Mouse (Mus musculus): ENCODE measurements around the gene Shank3.

The Shank3 gene

DNA sequence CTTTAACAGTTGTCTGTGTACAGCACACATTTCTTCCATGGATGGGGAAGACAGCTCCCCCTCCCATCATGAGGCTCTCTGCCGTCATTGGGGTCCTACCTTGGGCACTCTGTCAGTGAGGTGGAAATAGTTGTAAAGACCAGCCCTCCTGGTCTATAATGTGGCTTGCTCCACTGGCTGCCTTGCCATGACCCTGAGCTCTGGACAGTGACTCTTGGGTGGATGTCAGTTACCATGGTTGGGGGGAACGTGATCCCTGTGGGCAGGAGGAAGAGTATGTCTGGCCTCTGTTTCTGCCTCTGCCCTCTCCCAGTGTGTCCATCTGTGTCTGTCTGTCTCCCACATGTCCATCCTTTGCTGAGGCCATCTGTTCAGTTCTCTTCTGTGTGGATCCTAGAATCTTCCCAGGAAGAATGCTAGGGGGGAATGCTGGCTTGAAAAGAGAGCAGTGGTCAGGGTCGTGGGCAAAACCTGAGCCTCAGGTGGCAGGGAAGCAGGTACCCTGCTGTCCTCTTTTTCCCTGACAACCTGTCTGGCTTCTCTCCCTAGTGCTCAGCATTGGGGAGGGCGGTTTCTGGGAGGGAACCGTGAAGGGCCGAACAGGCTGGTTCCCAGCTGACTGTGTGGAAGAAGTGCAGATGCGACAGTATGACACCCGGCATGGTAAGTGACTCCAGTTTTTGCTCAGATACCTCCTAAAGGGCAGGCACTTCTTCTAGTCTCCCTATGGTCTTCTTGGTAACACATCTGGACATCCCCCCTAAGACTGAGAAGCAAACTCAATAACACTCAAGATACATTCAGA, 25.4 kb downstream of the Shank3 start:
- in situ Hi-C loops (cut with MboI, MseI), result no loop called here

DNA sequence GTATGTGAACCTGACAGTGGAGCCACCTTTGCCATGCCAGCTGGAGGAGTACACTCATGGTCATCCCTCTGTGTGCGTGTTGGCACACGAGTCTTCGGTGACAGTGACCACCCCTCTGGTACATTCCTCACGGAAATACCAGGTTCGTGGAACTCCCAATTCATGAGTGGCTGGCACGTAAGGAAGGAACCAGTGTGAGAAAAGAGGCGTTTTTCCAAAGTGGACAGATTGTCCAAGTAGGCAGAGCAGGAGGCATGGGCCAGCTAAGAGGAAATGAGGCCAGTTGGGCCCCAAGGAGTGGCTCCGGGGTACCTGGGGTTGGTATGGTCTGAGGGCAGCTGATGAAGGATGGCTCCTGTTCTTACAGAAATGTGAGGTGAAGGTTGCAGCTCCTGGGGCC, 26.0 kb downstream of the Shank3 start:
- in situ Hi-C loops (cut with MboI, MseI), result no loop called here

DNA sequence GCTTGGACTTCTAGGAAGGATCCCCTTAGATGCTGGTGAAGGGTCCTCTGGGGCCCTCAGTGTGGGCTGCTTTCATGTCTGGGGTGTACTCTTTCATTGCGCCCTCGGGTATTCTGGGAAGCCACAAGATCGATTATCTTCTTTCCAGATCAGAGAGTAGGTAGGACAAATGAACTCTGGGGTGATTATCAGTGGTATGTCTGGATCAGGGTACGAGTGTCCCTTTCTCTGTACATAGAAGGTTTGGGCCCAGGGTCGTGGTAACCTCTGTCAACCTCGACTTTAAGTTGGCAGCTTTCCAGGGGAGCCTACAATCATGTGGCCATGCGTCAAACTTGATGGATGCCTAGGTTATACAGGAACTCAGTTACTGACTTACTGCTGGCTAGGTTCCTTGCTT, 26.5 kb downstream of the Shank3 start:
- in situ Hi-C loops (cut with MboI, MseI), result no loop called here

DNA sequence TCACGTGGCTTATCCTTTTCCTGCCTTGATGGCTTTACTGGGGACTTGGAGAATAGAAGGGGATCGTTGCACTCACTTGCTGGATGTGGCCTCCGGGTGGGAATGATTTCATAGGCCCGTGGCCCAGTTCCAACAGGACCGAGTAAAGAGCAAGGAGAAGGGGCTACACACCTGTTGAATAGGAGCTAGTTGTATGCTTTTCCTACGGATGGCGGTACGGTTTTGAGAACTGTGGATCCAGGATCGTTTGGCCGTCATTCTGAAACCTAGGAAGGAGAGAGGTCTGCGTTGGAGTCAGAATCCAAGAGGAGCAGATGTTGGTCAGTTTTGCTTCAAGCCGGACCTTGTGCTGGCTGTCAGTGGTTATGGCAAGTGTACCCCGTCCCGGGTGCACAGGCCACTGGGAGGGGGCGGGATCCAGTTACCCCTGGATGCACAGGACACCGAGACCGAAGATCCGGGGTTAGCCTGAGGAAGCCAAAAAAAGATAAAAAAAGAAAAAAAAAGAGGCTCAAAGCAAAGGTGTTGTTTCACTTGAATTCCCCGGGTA, 27.4 kb downstream of the Shank3 start:
- in situ Hi-C loops (cut with MboI, MseI), result no loop called here

DNA sequence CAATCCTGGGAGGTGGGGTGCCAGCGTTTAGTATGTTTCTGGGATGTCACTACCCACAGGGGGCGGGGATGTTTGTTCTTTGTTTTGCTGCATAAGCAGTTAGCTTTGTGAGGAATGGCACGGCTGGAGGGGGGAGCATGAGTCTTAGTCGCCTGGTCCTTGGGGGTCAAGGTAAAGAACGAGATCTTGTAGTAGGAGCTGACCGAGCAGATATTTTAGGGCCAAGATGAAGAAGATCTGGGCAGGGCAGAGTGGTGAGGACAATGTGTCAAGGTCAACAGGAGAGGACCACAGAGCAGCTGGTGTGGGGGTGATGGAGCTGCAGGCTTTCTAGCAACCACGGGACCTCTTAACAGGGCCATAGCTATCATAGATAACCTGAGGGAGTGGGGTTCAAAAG, 28.0 kb downstream of the Shank3 start:
- in situ Hi-C loops (cut with MboI, MseI), result no loop called here

DNA sequence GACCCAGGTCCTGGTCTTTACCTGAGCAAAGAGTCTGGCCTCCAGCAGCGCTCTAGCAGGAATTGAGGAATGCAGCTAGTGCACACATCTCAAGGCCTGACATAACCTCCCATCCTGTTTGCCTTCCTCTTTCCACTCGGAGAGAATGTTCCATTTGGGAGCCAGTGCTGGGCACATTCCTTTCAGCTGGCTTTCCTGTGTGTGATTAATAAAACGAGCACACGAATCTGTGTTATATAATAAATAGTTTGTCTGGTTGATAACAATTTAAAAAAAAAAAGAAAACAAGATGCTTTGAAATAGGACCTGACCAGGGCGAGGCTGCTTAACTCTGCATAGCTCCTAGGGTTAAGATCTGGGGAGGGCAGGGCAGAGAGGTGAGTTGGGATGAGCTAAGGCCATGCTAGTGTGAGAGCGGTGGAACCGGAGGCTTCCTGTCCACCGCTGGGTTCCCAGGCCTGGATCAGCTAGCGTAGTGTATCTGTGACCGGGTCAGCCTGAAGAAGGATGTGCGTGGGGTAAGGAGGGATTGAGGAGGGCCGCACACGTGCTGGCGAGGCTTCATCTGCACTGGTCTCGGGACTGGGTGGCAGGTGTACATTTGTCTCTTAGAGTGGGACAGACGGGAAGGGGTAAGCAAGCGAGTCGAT, 28.9 kb downstream of the Shank3 start:
- in situ Hi-C loops (cut with MboI, MseI), result no loop called here

DNA sequence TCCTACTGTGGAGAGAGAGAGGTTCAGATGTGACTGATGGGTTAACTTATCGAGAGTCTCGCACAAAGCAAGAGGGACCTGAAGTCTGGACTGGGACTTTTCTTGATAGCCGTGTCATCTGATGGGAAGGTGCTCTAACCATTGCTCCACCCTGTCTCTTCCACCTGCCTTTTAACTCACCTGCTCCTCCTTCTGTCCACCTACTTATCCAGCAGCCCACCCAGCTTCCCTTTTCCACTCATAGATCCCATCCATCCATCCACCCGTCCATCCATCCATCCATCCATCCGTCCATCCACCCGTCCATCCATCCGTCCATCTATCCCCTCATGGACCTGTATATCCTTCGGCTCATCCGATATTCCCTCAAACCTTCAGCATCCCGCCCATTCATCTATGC, 29.5 kb downstream of the Shank3 start:
- in situ Hi-C loops (cut with MboI, MseI), result no loop called here

DNA sequence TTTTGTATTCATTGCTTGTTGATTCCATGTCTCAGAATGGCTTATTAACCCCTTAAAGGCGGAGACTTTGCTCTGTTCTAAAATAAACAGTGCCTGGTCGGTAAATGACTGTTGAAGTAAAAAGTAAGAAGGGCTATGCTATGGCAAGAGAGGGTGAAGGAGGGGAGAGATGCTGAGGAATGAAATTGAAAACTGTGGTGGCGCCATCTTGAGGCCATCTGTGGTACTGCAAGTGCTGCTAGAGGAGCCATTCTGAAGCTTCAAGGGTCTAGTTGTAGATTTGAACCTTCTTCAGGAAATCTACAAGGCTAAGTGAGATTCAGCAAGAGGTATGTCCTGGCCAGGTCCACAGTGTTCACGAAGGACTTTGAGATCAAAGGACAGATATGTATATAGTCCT, 30.9 kb downstream of the Shank3 start:
- in situ Hi-C loops (cut with MboI, MseI), result no loop called here

DNA sequence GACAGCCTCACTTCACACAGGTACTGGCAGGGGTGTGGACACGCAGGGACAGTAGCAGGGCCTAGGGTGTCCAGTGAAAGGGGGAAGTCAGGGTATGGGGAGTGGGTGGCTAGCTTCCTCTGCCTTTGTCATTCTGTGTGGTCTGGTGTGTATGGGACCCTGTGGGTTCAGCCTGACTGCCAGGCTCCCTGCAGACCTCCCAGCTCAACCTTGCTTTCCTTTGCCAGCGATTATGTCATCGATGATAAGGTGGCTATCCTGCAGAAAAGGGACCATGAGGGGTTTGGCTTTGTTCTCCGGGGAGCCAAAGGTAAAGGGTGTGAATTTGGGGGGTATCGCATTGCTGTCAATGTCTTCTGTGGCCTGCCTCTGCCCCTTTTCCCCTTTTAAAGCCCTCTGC, 32.0 kb downstream of the Shank3 start:
- in situ Hi-C loops (cut with MboI, MseI), result no loop called here

DNA sequence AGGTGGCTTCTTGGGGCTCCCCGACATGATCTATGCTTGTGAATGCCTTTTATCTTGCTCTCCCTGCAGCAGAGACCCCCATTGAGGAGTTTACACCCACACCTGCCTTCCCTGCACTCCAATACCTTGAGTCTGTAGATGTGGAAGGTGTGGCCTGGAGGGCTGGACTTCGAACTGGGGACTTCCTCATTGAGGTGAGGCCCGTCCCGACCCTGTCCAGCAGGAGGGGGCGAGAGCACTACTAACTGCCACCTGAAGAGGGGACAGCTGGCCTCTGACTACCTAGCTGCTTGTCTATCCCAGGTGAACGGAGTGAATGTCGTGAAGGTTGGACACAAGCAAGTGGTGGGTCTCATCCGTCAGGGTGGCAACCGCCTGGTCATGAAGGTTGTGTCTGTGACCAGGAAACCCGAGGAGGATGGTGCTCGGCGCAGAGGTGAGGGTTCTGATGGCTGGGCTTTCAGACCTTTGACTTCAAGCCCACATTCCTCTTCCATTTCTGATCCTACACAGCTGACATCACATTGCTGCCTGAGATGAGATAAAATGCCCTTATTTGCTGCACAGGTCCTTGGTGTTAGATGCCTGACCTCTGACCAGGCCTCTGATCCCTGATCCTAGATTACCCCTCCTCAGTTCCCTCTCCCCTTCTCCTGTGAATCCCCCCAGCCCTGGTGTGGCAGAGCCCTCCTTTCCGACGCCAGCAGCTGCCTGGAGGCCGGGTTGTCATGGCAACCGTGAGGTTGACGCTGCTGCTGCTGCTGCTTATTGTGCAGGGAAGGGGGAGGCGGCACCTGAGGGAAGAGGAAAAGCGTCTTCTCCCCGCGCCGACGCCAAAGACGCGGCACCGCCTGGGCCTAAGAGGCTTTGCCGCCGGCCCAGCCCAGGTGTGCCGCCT, 32.9 kb downstream of the Shank3 start:
- in situ Hi-C loops (cut with MboI, MseI), result no loop called here

DNA sequence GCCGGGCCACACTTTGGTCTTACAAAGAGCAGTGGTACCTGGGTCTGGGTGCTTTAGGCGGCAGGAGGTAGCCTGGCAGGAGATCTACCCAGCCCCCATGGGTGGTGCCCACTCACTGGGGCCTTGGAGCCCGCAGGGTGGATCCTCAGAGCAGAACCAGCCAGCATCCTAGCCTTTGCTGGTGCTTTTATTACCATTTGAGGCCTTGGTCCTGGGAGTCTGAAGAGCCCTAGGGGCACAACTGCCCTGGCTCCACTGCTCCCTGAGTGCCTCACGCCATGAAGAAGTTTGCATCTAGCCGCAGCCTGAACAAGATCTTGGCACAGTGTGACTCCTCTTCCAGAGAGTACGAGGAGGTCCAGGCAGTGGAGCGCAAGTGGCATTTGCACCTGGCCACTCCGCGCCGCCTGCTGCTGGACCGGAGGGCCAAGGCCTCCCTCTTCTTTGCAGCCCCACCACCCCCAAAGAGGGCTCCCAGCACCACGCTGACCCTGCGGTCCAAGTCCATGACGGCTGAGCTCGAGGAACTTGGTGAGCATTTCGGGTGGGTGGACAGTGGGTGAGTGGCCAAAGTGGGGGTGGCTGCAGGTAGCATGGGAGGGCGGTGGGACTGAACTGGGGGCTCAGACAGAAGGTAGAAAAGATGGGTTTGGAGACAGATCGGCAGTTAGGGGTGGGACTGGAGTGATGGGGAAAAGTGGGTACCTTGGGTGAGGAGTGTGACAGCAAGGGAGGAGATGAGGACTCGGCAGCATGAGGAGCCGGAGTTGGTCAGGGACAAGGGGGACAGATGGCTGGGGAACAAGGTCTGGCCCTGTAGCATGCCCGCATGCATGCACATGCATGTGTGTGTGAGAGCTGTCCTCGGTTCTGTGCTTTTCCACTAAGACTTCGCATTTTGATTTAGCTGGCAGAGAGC, 33.8 kb downstream of the Shank3 start:
- in situ Hi-C loops (cut with MboI, MseI), result no loop called here

DNA sequence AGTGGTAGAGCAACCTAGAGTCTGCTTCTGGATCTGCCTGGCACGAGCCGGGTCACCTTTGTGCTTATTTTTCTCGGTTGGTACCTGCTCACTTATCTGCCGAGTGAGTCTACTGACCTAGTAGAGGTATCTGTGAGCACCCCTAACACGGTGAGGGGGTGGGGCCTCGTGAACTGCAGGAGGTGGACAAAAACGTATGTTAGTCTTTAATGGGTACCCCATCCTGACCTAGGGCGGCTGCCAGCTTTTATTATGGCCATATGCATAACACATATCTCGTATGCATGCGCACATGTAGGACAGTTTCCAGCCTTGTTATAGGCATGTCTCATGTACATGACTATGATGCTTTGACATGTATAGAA, 34.4 kb downstream of the Shank3 start:
- in situ Hi-C loops (cut with MboI, MseI), result no loop called here

DNA sequence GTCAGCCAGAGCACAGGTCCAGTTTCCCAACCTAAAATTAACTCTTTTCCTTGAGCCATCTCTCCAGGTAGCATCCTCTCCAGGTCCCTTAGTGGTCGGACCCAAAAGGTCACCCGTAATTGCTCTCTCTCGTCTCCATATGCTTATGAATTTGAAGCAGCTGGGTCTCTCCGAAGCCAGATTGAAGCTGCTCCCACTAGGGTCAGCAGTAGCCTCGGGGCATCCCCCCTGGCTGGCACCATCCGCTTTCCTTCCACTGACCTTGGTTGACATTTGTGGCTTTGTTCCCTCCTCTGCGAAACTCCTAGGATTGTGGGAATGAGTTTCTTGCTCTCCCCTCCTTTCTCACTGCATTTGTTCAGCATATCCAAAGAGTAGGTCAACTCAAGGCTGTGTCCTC, 44.7 kb downstream of the Shank3 start:
- in situ Hi-C loops (cut with MboI, MseI), result no loop called here

DNA sequence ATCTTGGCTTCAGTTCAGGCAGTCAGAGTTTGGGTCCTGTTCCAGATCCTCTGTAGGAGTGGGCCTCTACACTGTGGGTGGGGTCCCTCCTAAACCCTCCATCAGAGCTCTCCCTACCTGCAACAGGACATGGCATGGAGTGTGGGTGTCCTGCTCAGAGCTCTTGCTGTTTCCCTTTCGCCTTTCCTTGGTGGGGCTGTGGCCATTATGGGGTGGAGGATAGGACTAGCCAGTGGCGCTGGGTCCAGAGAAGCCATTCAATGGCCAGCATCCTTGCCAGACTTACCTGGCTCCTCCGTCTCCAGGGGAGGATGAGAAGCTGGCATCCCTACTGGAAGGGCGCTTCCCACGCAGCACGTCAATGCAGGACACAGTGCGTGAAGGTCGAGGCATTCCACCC, 47.9 kb downstream of the Shank3 start:
- in situ Hi-C loops (cut with MboI, MseI), result no loop called here

DNA sequence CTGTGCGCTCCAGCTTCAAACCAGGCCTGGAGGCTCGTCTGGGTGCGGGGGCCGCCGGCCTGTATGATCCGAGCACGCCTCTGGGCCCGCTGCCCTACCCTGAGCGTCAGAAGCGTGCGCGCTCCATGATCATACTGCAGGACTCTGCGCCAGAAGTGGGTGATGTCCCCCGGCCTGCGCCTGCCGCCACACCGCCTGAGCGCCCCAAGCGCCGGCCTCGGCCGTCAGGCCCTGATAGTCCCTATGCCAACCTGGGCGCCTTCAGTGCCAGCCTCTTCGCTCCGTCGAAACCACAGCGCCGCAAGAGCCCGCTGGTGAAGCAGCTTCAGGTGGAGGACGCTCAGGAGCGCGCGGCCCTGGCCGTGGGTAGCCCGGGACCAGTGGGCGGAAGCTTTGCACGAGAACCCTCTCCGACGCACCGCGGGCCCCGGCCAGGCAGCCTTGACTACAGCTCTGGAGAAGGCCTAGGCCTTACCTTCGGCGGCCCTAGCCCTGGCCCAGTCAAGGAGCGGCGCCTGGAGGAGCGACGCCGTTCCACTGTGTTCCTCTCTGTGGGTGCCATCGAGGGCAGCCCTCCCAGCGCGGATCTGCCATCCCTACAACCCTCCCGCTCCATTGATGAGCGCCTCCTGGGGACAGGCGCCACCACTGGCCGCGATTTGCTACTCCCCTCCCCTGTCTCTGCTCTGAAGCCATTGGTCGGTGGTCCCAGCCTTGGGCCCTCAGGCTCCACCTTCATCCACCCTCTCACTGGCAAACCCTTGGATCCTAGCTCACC, 48.6 kb downstream of the Shank3 start:
- in situ Hi-C loops (cut with MboI, MseI), result no loop called here

DNA sequence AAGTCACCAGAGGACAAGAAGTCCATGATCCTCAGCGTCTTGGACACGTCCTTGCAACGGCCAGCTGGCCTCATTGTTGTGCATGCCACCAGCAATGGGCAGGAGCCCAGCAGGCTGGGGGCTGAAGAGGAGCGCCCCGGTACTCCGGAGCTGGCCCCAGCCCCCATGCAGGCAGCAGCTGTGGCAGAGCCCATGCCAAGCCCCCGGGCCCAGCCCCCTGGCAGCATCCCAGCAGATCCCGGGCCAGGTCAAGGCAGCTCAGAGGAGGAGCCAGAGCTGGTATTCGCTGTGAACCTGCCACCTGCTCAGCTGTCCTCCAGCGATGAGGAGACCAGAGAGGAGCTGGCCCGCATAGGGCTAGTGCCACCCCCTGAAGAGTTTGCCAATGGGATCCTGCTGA, 49.4 kb downstream of the Shank3 start:
- in situ Hi-C loops (cut with MboI, MseI), result no loop called here

DNA sequence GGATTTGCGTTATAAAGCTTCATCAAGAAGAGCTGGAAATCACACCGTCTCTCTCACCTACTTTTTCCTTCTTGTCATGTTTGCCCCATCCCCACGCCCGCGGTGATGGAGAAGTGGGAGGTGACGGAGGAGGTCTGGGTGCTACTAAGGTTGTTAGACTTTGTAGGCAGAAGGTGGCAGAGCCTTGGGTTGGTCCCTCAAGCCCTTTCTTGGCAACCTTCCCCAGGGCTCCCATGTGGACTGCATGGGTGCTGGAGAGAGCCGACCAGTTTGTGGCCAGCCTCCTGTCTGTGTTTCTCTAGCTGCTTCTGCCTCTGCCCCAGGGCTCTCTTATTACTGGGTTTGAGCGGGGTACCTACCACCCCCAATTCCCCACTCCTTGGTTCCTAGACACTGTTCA, 51.1 kb downstream of the Shank3 start:
- in situ Hi-C loops (cut with MboI, MseI), result no loop called here

DNA sequence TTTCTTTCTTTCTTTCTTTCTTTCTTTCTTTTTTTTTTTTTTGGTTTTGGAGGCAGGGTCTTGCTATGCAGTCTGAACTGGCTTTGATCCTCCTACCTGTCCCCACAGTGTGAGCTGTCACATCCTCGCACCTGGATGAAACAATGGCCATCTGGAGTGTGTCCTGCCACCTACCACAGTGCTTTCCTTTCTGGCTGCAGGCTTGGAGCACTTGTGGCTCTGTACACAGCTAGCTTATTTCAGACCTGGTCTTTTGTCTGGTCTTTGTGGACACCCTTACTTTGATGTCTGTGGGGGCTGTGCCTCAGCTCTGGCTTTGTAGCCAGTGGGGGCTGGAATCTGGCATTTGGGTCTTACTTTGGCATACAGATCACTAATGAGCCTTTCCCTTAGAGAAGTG, 52.3 kb downstream of the Shank3 start:
- in situ Hi-C loops (cut with MboI, MseI), result no loop called here

DNA sequence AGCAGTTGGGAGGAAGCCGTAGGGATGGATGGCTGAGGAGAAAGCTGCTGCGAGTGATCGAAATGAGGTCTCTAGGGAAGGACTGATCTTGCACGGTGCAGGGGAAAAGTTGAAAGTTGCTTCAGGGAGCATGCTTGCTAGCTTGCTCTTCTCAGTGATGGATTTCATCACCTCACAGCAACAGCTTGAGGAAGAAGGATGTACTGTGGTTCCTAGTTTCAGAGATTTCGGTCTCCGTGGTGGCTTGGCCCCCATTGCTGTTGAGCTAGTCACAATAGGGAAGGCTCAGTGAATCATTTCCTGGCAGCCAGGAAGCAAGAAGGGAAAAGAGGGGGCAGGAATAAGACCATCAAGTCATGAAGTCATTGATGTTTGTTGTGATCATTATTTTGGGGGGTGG, 56.2 kb downstream of the Shank3 start:
- in situ Hi-C loops (cut with MboI, MseI), result no loop called here

DNA sequence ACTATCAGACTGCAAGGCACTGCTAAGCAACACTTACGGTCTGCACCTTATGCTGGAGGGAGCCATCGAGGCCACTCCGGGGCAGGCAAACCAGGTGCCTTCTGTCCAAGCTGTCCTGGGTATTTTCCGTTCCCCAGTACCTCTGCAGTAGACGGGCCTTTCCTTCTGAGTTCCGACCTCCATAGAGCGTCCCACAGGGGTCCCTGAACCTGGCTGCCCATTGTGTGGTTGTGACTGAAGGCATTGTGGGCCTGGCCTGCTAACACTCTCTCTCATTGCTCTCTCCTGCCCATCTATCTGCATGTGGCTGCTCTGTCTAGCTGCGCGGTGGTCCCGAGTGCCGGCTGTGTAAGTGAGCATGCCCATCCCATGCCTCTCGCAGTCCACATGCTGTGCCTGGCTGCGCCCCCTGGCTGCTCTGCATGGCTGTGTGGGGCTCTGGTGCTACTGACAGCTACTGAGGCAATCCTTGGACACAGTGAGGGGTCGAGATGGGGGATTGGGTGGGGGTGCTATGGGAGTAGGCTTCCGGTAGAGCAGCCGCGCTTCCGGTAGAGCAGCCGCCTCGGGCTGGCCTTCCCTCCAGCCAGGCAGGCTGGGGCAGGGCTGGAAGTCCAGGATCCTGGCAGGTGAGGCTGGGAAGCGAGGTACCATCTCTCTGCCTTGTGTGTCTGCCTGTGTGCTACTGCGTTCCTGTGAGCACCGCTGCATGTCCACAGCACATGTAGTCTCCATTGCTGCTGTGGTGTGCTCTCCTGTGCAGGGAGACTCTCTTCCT, 57.2 kb downstream of the Shank3 start:
- in situ Hi-C loops (cut with MboI, MseI), result no loop called here
